ENCODE assay signal across 1 mouse cellular context in the genomic region with DNA sequence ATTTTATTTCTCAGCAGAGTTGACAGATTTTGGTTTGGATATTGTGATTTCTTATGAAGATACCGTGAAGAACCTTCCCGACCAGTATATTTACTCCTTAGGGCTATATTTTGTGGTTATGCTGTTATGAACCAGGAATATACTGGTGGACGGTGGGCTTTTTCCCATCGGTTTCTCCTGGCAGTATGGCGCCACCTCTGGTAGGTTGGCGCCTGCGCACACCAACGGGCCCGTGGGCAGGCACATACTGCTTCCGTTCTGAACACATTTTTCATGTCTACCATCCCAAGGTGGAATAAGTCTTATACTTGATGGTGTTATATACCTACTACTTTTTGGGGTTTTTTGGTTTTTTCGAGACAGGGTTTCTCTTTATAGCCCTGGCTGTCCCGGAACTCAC.
TF ChIP-seq lines count a peak whose summit lies in the region.

No protein-coding gene starts in this region.

TF ChIP-seq in ES-E14, 5 proteins besides CTCF, POLR2A, EP300 and RAD21 (continued from another document):
- no peak for TF ChIP-seq MAFK (IDR thresholded peaks at IDR 0.05; ENCODE audit: insufficient read depth, low read depth, low read length)
